Mouse (Mus musculus) brain, embryonic 14.5 days (tissue): ENCODE results near the gene Wdr72.

ENCODE experiments used
- CTCF ChIP-seq: fragments of 200-500 bp; IDR thresholded peaks from 2 replicates; pipeline ENCODE4 v1.5.1; 2012; ENCODE audit warnings: inconsistent platforms, mild to moderate bottlenecking, moderate library complexity, borderline replicate concordance; ENCODE audit not compliant: insufficient read depth, insufficient read length; ENCODE audit errors: extremely low read depth
- POLR2A ChIP-seq: fragments of 200-500 bp; IDR thresholded peaks from 2 replicates; pipeline ENCODE4 v1.6.1; 2012; ENCODE audit warnings: mild to moderate bottlenecking, inconsistent platforms, borderline replicate concordance; ENCODE audit not compliant: poor library complexity, insufficient read depth, insufficient read length, severe bottlenecking; ENCODE audit errors: extremely low read depth

- TF ChIP-seq CTCF (peak; percentile 48; the same call in 1 of the 2 replicates), POLR2A (no peak)
These were observed 43.9 kb upstream of the Wdr72 start for GRCm38 (mm10) chr9:74066278-74066677.
